Mouse (Mus musculus): ENCODE measurements at regions not wholly inside any gene's neighbourhood (a gene's known extent, or its start where the extent isn't known, plus 50 kb on each side); places are given as distances from the start of the nearest gene placed in this dataset.

DNA sequence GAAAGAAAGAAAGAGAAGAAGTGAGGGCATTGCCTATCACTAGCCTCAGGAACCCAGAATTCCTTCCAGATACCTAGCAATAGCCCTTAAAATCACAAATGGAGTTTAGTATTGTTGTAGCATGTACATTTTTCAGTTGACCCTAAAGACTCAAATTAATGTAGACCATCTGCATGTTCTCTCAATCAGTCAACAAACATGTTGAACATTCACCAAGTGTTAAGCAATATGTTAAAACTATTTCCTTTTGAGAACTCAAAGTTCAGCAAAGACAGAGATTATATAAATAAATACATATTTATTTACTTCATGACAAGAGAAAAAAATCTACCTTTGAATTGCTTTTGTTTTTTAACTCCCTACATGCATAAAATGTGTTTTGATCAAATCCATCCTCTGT lies 185.4 kb upstream of the Ttc14 start:
- TF ChIP-seq CTCF (IDR thresholded peaks at IDR 0.05; ENCODE audit: borderline replicate concordance, extremely low read depth, insufficient read depth, insufficient read length) (no peak), POLR2A (IDR thresholded peaks at IDR 0.05; ENCODE audit: borderline replicate concordance, extremely low read depth, insufficient read depth, insufficient read length, poor library complexity, severe bottlenecking) (no peak)

All from brain, embryonic 14.5 days (tissue).